Mouse (Mus musculus) heart, embryonic 14.5 days (tissue): ENCODE data around the gene B9d2. TPM values are rescaled to one million over a fixed set of nuclear protein-coding genes. Genes with fewer than 3 reads are reported as not detected.

Experiments used
- ATAC-seq: fragments of 200-750 bp; cut with Nextera tagmentation; 2 replicates; pipeline ENCODE4 v1.8.0; 2017; ENCODE audit warnings: low read depth, moderate TSS enrichment; ENCODE audit not compliant: insufficient number of reproducible peaks, insufficient read depth, low FRiP score
- H3K27ac ChIP-seq, 2 experiments: fragments of 200-500 bp in 1 of 2; fragments of 300-500 bp in 1 of 2; sonication (generic) in 1 of 2; replicated peaks in 1 of 2; 2 replicates each; pipeline ENCODE4 v1.5.1; 2012 to 2014; ENCODE audit warnings: low read depth in 2 of 2, low read length in 2 of 2, control low read depth in 1 of 2, mild to moderate bottlenecking in 1 of 2, mixed read lengths in 1 of 2; ENCODE audit not compliant: control insufficient read depth in 1 of 2, insufficient read depth in 1 of 2
- H3K27me3 ChIP-seq: fragments of 300-500 bp; sonication (generic); 2 replicates; pipeline ENCODE4 v1.6.1; 2014; ENCODE audit warnings: mild to moderate bottlenecking, low read length, control low read depth; ENCODE audit not compliant: control insufficient read depth, insufficient read depth
- H3K36me3 ChIP-seq: fragments of 300-500 bp; sonication (generic); 2 replicates; pipeline ENCODE4 v1.6.1; 2014; ENCODE audit warnings: mild to moderate bottlenecking, control low read depth, low read length, mixed read lengths; ENCODE audit not compliant: control insufficient read depth, insufficient read depth
- H3K4me1 ChIP-seq, 2 experiments: fragments of 200-500 bp in 1 of 2; fragments of 300-500 bp in 1 of 2; sonication (generic) in 1 of 2; 2 replicates each; pipeline ENCODE4 v1.6.1; 2012 to 2014; ENCODE audit warnings: low read length in 2 of 2, control low read depth in 1 of 2, mixed read lengths in 1 of 2; ENCODE audit not compliant: control insufficient read depth in 2 of 2, insufficient read depth in 2 of 2
- H3K4me2 ChIP-seq: fragments of 300-500 bp; sonication (generic); 2 replicates; pipeline ENCODE4 v1.6.1; 2014; ENCODE audit warnings: mild to moderate bottlenecking, low read length
- H3K4me3 ChIP-seq, 2 experiments: fragments of 200-500 bp in 1 of 2; fragments of 300-500 bp in 1 of 2; sonication (generic) in 1 of 2; 2 replicates each; pipeline ENCODE4 v1.5.1; 2012 to 2014; ENCODE audit warnings: low read length in 2 of 2, mild to moderate bottlenecking in 2 of 2, control low read depth in 1 of 2, low read depth in 1 of 2, moderate library complexity in 1 of 2; ENCODE audit not compliant: control insufficient read depth in 1 of 2, insufficient read depth in 1 of 2
- H3K9ac ChIP-seq: fragments of 300-500 bp; sonication (generic); 2 replicates; pipeline ENCODE4 v1.6.1; 2014; ENCODE audit warnings: mild to moderate bottlenecking, low read length
- H3K9me3 ChIP-seq: fragments of 300-500 bp; sonication (generic); 2 replicates; pipeline ENCODE4 v1.6.1; 2016; ENCODE audit warnings: low read length, control low read depth; ENCODE audit not compliant: control insufficient read depth
- WGBS: fragments of 180-500 bp; shearing (Covaris S2); extraction: QIAGEN DNeasy Blood & Tissue Kit; methylation state at CpG from one replicate; pipeline ENCODE4 v1.1.7; 2014; 5-methylcytosine and 5-hydroxymethylcytosine counted together
- polyA plus RNA-seq: library from polyadenylated mRNA; unstranded; fragments of >200 nt; fragmentation: Nextera tagmentation; extraction: Ambion mirVana; gene quantifications from 2 replicates; pipeline ENCODE4 v1.2.1, GENCODE M21; 2014

B9d2 gene
- polyA plus RNA-seq, 1 experiment from 2014 or later, result 30.5 TPM

- ATAC-seq, result no peak
- Histone ChIP-seq H3K4me1 (peaks cover 11 to 24% of the 10 kb centered on the region in 2 experiments), H3K4me3 (no peak overlapping the region), H3K27ac (peak overlapping the region in 1 of 2 experiments; percentile 18; a peak in 1 of 4 replicates), H3K9ac (no peak overlapping the region), H3K27me3 (no peaks in the 10 kb centered on the region; the same call in 1 of the 2 replicates), H3K4me2 (no peak overlapping the region), H3K36me3 (no peaks in the 10 kb centered on the region), H3K9me3 (no peaks in the 10 kb centered on the region)
- 43% methylated on average over 7 of the region's 7 CpGs for WGBS
Observed at GRCm38 (mm10) chr7:25683474-25684180, 3.0 kb downstream of the B9d2 start.

GRCm38 (mm10) chr7:25684659-25685058 is 4.1 kb downstream of the B9d2 start:
- ATAC-seq, result no peak
- H3K36me3 ChIP-seq, result no peaks in the 10 kb centered on the region
- peaks cover 11 to 25% of the 10 kb centered on the region in 2 experiments for H3K4me1 ChIP-seq
- H3K27me3 ChIP-seq, result no peaks in the 10 kb centered on the region
- no peak overlapping the region for H3K4me3 ChIP-seq
- no peak overlapping the region for H3K27ac ChIP-seq
- H3K9me3 ChIP-seq, result no peaks in the 10 kb centered on the region
- no peak overlapping the region for H3K4me2 ChIP-seq
- 82% methylated on average over 6 of the region's 6 CpGs for WGBS
- H3K9ac ChIP-seq, result no peak overlapping the region

GRCm38 (mm10) chr7:25685926-25686470 is 5.4 kb downstream of the B9d2 start:
- Histone ChIP-seq H3K36me3 (no peaks in the 10 kb centered on the region), H3K4me1 (peaks cover 11 to 19% of the 10 kb centered on the region in 2 experiments), H3K27ac (no peak overlapping the region), H3K4me2 (peak overlapping the region; percentile 98), H3K27me3 (no peaks in the 10 kb centered on the region), H3K9ac (no peak overlapping the region), H3K9me3 (no peaks in the 10 kb centered on the region), H3K4me3 (peak overlapping the region; percentile 67 to 73; a peak in 3 of 4 replicates)
- 69% methylated on average over 21 of the region's 21 CpGs for WGBS
- ATAC-seq, result no peak

- H3K9ac ChIP-seq, result peak within 1 kb of the TSS; percentile 76
- no peaks in the 10 kb centered on the region for H3K27me3 ChIP-seq
- H3K36me3 ChIP-seq, result no peaks in the 10 kb centered on the region
- H3K4me2 ChIP-seq, result peak within 1 kb of the TSS; percentile 98
- peak; percentile 28 for ATAC-seq
- H3K9me3 ChIP-seq, result no peaks in the 10 kb centered on the region
- H3K4me3 ChIP-seq, result peak within 1 kb of the TSS; percentile 67 to 73
- under 1% methylated on average over 49 of the region's 69 CpGs for WGBS
- peak within 1 kb of the TSS; percentile 52 to 80; a peak in 3 of 4 replicates for H3K27ac ChIP-seq
- H3K4me1 ChIP-seq, result peaks cover 9 to 13% of the 10 kb centered on the region in 2 experiments
Observed at GRCm38 (mm10) chr7:25686680-25687531, 6.3 kb downstream of the B9d2 start, which contains the start of gene Tgfb1. Tgfb1 (plus strand) TSS chr7:25687002.

GRCm38 (mm10) chr7:25687811-25688401 is 7.3 kb downstream of the B9d2 start:
- no peak for ATAC-seq
- Histone ChIP-seq H3K4me3 (peak overlapping the region; percentile 67 to 73), H3K9ac (peak overlapping the region; percentile 76), H3K27ac (peak overlapping the region; percentile 52 to 80; a peak in 3 of 4 replicates), H3K4me2 (peak overlapping the region; percentile 98), H3K36me3 (no peaks in the 10 kb centered on the region), H3K4me1 (peaks cover 9 to 13% of the 10 kb centered on the region in 2 experiments), H3K27me3 (no peaks in the 10 kb centered on the region), H3K9me3 (no peaks in the 10 kb centered on the region)
- WGBS, result under 1% methylated on average over 46 of the region's 47 CpGs

GRCm38 (mm10) chr7:25688810-25689586 is 8.4 kb downstream of the B9d2 start:
- Histone ChIP-seq H3K4me3 (peak overlapping the region; percentile 67 to 73), H3K9me3 (no peaks in the 10 kb centered on the region), H3K4me1 (peaks cover 7 to 13% of the 10 kb centered on the region in 2 experiments), H3K27ac (peak overlapping the region; percentile 26 to 80), H3K9ac (peak overlapping the region; percentile 76), H3K4me2 (peak overlapping the region; percentile 98), H3K36me3 (no peaks in the 10 kb centered on the region), H3K27me3 (no peaks in the 10 kb centered on the region)
- peak; percentile 71 for ATAC-seq
- WGBS, result under 1% methylated on average over 43 of the region's 52 CpGs
